Mouse (Mus musculus): ENCODE measurements around the gene Trim67. TPM values are rescaled to one million over a fixed set of nuclear protein-coding genes. Genes with fewer than 3 reads are reported as not detected.
"Not testable (repeated sequence)": the region's sequence is repeated elsewhere in the genome, so short reads cannot be mapped to it uniquely, and the experiment has no call there.

Gene Trim67
- polyA plus RNA-seq, 1 experiment from 2014 or later, result 7.3 TPM

DNA sequence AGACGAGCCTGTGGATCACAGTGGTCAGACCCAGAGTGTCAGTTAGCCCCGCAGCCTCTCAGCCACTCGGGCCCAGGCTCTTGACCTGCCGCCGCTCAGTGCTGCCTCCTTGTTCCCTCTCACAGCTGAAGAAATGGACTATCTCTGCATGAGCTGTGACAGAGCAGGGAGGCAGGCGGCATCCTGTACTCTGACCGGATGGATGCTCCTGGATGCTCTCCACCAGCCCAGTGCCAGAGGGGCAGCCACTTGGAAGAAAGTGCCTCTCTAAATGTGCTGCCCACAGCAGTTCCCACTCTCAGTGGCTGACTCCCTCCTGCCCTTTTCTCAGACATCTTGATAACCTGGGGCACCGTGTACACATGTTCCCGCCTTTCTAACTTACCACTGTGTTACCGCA, 48.9 kb downstream of the Trim67 start:
- Histone ChIP-seq H3K4me3 (ENCODE audit: low read depth, low read length) (no peak overlapping the region), H3K27ac (ENCODE audit: low read depth, low read length) (no peak overlapping the region), H3K9me3 (ENCODE audit: control insufficient read depth, low read length) (no peaks in the 10 kb centered on the region), H3K4me2 (replicated peaks; ENCODE audit: low read depth, low read length) (no peak overlapping the region), H3K36me3 (ENCODE audit: control insufficient read depth, insufficient read depth, low read length) (peaks cover 13% of the 10 kb centered on the region; the same call in 1 of the 2 replicates), H3K4me1 (replicated peaks; ENCODE audit: control insufficient read depth, insufficient read depth, low read length) (no peaks in the 10 kb centered on the region), H3K9ac (ENCODE audit: low read depth, low read length) (no peak overlapping the region), H3K27me3 (ENCODE audit: control insufficient read depth, insufficient read depth, low read length) (no peaks in the 10 kb centered on the region)
- ATAC-seq (ENCODE audit: low FRiP score) (no peak), DNase-seq (ENCODE audit: low spot score) (no peak)
- WGBS, result 92% methylated on average over 10 of the region's 10 CpGs

DNA sequence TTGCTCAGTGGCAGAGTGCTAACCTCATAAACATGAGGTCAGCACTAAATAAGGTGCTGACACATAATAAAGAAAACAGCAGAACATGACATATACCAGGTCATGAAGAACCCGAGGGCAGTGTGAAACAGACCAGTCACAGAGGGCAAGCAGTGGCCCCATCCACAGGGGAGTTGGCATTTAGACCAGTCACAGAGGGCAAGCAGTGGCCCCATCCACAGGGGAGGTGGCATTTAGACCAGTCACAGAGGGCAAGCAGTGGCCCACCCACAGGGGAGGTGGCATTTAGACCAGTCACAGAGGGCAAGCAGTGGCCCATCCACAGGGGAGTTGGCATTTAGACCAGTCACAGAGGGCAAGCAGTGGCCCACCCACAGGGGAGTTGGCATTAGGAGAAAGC, 50.0 kb downstream of the Trim67 start:
- H3K27ac ChIP-seq (ENCODE audit: low read depth, low read length); DNase-seq (ENCODE audit: low spot score); H3K4me3 ChIP-seq (ENCODE audit: low read depth, low read length); H3K4me1 ChIP-seq (replicated peaks; ENCODE audit: control insufficient read depth, insufficient read depth, low read length); H3K27me3 ChIP-seq (ENCODE audit: control insufficient read depth, insufficient read depth, low read length); ATAC-seq (ENCODE audit: low FRiP score); H3K9me3 ChIP-seq (ENCODE audit: control insufficient read depth, low read length); H3K4me2 ChIP-seq (replicated peaks; ENCODE audit: low read depth, low read length); H3K9ac ChIP-seq (ENCODE audit: low read depth, low read length): not testable (repeated sequence)
- WGBS, result 86% methylated on average over 1 of the region's 1 CpGs
- H3K36me3 ChIP-seq (ENCODE audit: control insufficient read depth, insufficient read depth, low read length), result peaks cover 13% of the 10 kb centered on the region; the same call in 1 of the 2 replicates

DNA sequence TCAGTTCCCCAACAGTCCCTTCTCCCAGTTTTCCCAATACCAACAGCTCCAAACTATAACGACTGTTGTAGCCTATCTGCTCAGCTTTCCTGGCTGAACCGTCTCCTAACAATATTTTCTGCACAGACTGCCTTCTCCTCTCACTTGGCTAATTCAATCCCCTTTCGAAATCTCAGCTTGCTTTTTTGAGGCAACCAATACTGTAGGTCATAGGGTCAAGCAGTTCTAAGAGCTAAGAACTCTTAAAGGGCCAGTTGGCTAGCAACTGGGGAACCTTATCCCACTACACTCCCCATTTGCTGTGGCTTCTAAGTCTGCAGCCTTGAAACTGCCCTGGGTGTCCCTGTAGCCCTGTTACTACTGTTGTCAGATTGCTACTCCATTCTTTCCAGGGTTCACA, 52.2 kb downstream of the Trim67 start:
- Histone ChIP-seq H3K36me3 (ENCODE audit: control insufficient read depth, insufficient read depth, low read length) (peaks cover under 1% of the 10 kb centered on the region; the same call in 1 of the 2 replicates), H3K27ac (ENCODE audit: low read depth, low read length) (no peak overlapping the region)
- WGBS, result 77% methylated on average over 3 of the region's 3 CpGs

DNA sequence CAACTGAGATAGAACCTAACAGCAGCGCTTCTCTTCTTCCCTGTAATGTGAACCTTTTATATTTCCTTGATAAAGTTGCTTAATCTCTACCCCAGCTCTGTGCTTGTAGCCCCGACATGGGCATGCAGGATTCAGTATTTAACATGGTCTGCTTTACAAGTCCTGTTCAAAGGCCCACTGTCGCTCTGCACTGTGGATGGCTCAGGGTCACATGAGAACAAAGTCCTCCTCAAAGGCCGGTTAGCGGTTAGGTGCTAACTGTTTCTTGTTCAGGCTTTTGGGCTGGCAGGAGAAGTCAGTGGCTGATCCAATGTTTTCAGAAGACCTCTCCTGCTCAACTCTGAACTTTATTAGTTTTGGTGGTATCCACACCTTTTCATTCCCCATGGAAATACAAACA, 52.7 kb downstream of the Trim67 start:
- Histone ChIP-seq H3K9me3 (ENCODE audit: control insufficient read depth, low read length) (no peaks in the 10 kb centered on the region), H3K4me1 (replicated peaks; ENCODE audit: control insufficient read depth, insufficient read depth, low read length) (no peaks in the 10 kb centered on the region), H3K4me3 (ENCODE audit: low read depth, low read length) (no peak overlapping the region), H3K9ac (ENCODE audit: low read depth, low read length) (no peak overlapping the region), H3K4me2 (replicated peaks; ENCODE audit: low read depth, low read length) (no peak overlapping the region), H3K27ac (ENCODE audit: low read depth, low read length) (no peak overlapping the region), H3K36me3 (ENCODE audit: control insufficient read depth, insufficient read depth, low read length) (no peaks in the 10 kb centered on the region; the same call in 1 of the 2 replicates), H3K27me3 (ENCODE audit: control insufficient read depth, insufficient read depth, low read length) (no peaks in the 10 kb centered on the region)
- ATAC-seq (ENCODE audit: low FRiP score), result no peak
- 94% methylated on average over 5 of the region's 5 CpGs for WGBS
- no peak for DNase-seq (ENCODE audit: low spot score)

More for the DNA sequence above, 52.2 kb downstream of the Trim67 start:
- H3K9ac ChIP-seq (ENCODE audit: low read depth, low read length), result no peak overlapping the region
- DNase-seq (ENCODE audit: low spot score) (no peak), ATAC-seq (ENCODE audit: low FRiP score) (no peak)
- H3K4me3 ChIP-seq (ENCODE audit: low read depth, low read length), result no peak overlapping the region
- H3K4me1 ChIP-seq (replicated peaks; ENCODE audit: control insufficient read depth, insufficient read depth, low read length), result no peaks in the 10 kb centered on the region
- no peaks in the 10 kb centered on the region for H3K9me3 ChIP-seq (ENCODE audit: control insufficient read depth, low read length)
- H3K4me2 ChIP-seq (replicated peaks; ENCODE audit: low read depth, low read length), result no peak overlapping the region
- no peaks in the 10 kb centered on the region for H3K27me3 ChIP-seq (ENCODE audit: control insufficient read depth, insufficient read depth, low read length)

DNA sequence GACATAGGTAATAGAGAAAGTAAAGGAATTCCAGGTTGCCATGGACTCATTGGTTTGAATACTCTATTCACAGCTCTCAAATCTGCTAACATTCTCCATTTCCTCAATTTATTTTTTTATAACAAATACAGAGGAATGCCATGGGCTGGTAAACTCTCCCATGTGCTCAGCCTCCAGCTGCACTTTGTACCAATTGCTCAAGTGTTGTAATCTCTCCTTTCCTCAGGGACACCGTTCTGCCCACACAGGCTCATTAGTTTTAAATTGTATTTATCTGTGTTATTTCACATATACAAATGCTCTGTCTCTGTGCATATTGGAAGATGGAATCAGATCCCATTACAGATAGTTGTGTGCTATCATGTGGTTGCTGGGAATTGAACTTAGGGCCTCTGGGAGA, 60.6 kb downstream of the Trim67 start:
- no peak overlapping the region for H3K4me3 ChIP-seq (ENCODE audit: low read depth, low read length)
- no peak for ATAC-seq (ENCODE audit: low FRiP score)

DNA sequence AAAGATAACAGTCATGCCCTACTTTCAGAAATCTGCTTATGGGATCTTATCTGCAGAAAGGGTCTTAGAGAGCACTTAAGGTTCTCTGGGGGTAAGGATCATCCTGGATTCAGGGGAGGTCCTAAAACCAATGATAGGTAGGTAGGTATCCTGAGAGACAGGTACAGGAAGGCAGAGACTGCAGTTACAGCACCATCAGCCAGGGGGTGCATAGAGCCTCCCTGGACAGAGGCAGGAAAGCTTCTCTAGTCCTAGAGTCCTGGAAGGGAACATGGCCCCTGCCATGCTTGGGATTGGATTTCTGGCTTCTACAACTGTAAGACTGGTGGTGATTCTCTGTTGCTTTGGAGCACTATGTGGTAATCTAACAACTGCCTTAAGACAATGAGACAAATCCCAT, 66.6 kb downstream of the Trim67 start:
- no peak overlapping the region for H3K27ac ChIP-seq (ENCODE audit: low read depth, low read length)
- no peak overlapping the region for H3K9ac ChIP-seq (ENCODE audit: low read depth, low read length)
- H3K4me1 ChIP-seq (replicated peaks; ENCODE audit: control insufficient read depth, insufficient read depth, low read length), result 0 out of 2 replicates have a peak, but pooled peaks cover 3% of the 10 kb centered on the region
- no peaks in the 10 kb centered on the region for H3K27me3 ChIP-seq (ENCODE audit: control insufficient read depth, insufficient read depth, low read length)
- H3K4me2 ChIP-seq (replicated peaks; ENCODE audit: low read depth, low read length), result no peak overlapping the region
- ATAC-seq (ENCODE audit: low FRiP score) (no peak), DNase-seq (ENCODE audit: low spot score) (no peak)
- no peaks in the 10 kb centered on the region for H3K9me3 ChIP-seq (ENCODE audit: control insufficient read depth, low read length)
- H3K4me3 ChIP-seq (ENCODE audit: low read depth, low read length), result no peak overlapping the region
- H3K36me3 ChIP-seq (ENCODE audit: control insufficient read depth, insufficient read depth, low read length), result peaks cover 18% of the 10 kb centered on the region; the same call in 1 of the 2 replicates

More for the DNA sequence above, 60.6 kb downstream of the Trim67 start:
- no peak overlapping the region for H3K4me2 ChIP-seq (replicated peaks; ENCODE audit: low read depth, low read length)
- 92% methylated on average over 1 of the region's 1 CpGs for WGBS
- H3K27ac ChIP-seq (ENCODE audit: low read depth, low read length), result no peak overlapping the region
- no peak for DNase-seq (ENCODE audit: low spot score)
- H3K9ac ChIP-seq (ENCODE audit: low read depth, low read length), result no peak overlapping the region
- no peaks in the 10 kb centered on the region for H3K27me3 ChIP-seq (ENCODE audit: control insufficient read depth, insufficient read depth, low read length)
- H3K4me1 ChIP-seq (replicated peaks; ENCODE audit: control insufficient read depth, insufficient read depth, low read length), result no peaks in the 10 kb centered on the region
- peaks cover 17% of the 10 kb centered on the region for H3K36me3 ChIP-seq (ENCODE audit: control insufficient read depth, insufficient read depth, low read length)
- no peaks in the 10 kb centered on the region for H3K9me3 ChIP-seq (ENCODE audit: control insufficient read depth, low read length)

DNA sequence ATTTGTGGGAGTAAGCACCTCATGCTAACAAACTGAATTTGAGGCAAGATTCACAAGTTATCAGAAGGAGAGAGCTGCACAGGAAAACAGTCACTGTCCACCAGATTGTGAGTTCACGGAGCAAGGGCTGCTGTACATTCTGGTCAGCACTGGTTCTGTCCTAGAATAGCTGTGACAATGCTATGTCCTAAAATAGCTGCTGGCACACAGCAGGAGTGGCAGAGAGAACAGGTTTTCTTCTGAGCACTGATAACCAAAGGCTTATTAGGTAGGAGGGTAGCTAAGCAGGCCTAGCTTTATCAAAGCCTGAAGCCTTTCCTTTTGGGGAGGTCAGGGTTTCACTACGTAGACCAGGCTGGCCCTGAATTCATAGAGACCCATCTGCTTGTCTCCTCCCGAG, 67.3 kb downstream of the Trim67 start:
- Histone ChIP-seq H3K9ac (ENCODE audit: low read depth, low read length) (no peak overlapping the region), H3K27ac (ENCODE audit: low read depth, low read length) (no peak overlapping the region), H3K4me3 (ENCODE audit: low read depth, low read length) (no peak overlapping the region), H3K4me2 (replicated peaks; ENCODE audit: low read depth, low read length) (no peak overlapping the region), H3K9me3 (ENCODE audit: control insufficient read depth, low read length) (no peaks in the 10 kb centered on the region), H3K36me3 (ENCODE audit: control insufficient read depth, insufficient read depth, low read length) (peaks cover 18% of the 10 kb centered on the region; the same call in 1 of the 2 replicates), H3K4me1 (replicated peaks; ENCODE audit: control insufficient read depth, insufficient read depth, low read length) (0 out of 2 replicates have a peak, but pooled peaks cover 3% of the 10 kb centered on the region), H3K27me3 (ENCODE audit: control insufficient read depth, insufficient read depth, low read length) (no peaks in the 10 kb centered on the region)
- DNase-seq (ENCODE audit: low spot score) (no peak), ATAC-seq (ENCODE audit: low FRiP score) (no peak)
- WGBS, result 88% methylated on average over 3 of the region's 3 CpGs

DNA sequence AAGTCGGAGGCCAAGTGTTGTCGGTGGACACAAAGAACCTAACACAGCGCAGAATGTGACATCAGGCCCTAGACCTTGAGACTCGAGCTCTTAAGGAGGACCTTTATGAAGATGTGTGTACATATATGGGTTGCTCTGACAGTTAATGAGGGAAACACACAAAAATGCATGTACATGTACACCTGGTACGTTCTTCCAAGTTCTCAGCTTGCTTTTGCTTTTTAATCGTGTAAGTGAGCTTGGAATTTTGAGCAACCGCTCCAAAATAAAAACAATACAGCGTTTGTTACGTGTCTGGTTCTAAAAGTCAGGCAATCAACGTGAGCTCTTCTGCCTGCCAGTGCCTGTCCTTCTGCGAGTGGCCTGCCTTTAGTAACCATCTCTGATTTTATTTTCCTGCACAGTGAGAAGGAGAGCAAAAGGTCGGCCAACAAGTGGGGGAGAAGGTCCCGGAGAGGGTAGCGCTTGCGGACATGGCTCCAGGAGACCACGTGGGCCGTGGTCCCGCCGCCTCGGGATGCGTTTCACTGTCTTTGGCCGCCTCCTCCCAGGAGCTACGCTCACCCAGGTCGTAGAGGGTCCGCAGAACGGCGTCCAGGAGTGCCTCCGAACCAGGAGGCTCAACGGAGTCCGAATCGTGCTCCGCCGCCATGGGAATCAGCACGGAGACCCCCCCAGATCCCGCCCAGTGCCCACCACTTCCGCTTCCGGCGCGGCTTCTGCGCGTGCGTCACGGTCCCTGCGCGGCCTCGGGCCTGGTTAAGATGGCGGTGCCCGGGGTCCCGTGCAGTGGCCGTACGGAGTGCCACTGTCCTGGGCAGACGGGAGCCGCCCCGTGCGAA, 69.7 kb downstream of the Trim67 start, which contains the start of the genes Gnpat and 2810004N23Rik:
Gene Gnpat, plus strand, starts transcription at position 713 of the 842 bp plus-strand sequence.
Gene 2810004N23Rik, minus strand, starts transcription at position 800 of the 842 bp plus-strand sequence.
- Histone ChIP-seq H3K9me3 (ENCODE audit: control insufficient read depth, low read length) (no peaks in the 10 kb centered on the region), H3K27ac (ENCODE audit: low read depth, low read length) (peak within 1 kb of the TSS; percentile 89), H3K36me3 (ENCODE audit: control insufficient read depth, insufficient read depth, low read length) (peaks cover 9% of the 10 kb centered on the region; the same call in 1 of the 2 replicates), H3K9ac (ENCODE audit: low read depth, low read length) (peak within 1 kb of the TSS; percentile 98), H3K4me2 (replicated peaks; ENCODE audit: low read depth, low read length) (peak within 1 kb of the TSS; percentile 76), H3K4me1 (replicated peaks; ENCODE audit: control insufficient read depth, insufficient read depth, low read length) (0 out of 2 replicates have a peak, but pooled peaks cover 3% of the 10 kb centered on the region), H3K27me3 (ENCODE audit: control insufficient read depth, insufficient read depth, low read length) (no peaks in the 10 kb centered on the region), H3K4me3 (ENCODE audit: low read depth, low read length) (peak within 1 kb of the TSS; percentile 95)
- DNase-seq (ENCODE audit: low spot score) (peak; percentile 97), ATAC-seq (ENCODE audit: low FRiP score) (peak; percentile 98)
- 1% methylated on average over 52 of the region's 55 CpGs for WGBS
